Mouse (Mus musculus): ENCODE measurements around the gene Tesc.

Tesc gene

GRCm38 (mm10) chr5:118017527-118017926, 10.0 kb upstream of the Tesc start:
- DNase-seq: no peak

GRCm38 (mm10) chr5:118019905-118020304, 7.6 kb upstream of the Tesc start:
- no peak for DNase-seq

GRCm38 (mm10) chr5:118023053-118023452, 4.5 kb upstream of the Tesc start:
- no peak for DNase-seq

- no peak for DNase-seq
Measured at GRCm38 (mm10) chr5:118025880-118026279, 1.7 kb upstream of the Tesc start.

- no peak for DNase-seq
Measured at GRCm38 (mm10) chr5:118026343-118026742, 1.2 kb upstream of the Tesc start.

- DNase-seq: no peak
Measured at GRCm38 (mm10) chr5:118027101-118027697, 344 bp upstream of the Tesc start.

GRCm38 (mm10) chr5:118028191-118029034, 870 bp downstream of the Tesc start:
- DNase-seq: no peak

GRCm38 (mm10) chr5:118029035-118029408, 1.5 kb downstream of the Tesc start:
- DNase-seq: no peak

GRCm38 (mm10) chr5:118029420-118029819, 1.9 kb downstream of the Tesc start:
- DNase-seq: no peak

- DNase-seq: no peak
Measured at GRCm38 (mm10) chr5:118030022-118030675, 2.6 kb downstream of the Tesc start.

- DNase-seq: no peak
Measured at GRCm38 (mm10) chr5:118031059-118031458, 3.5 kb downstream of the Tesc start.

- no peak for DNase-seq
Measured at GRCm38 (mm10) chr5:118031508-118031907, 4.0 kb downstream of the Tesc start.

GRCm38 (mm10) chr5:118033328-118033727, 5.8 kb downstream of the Tesc start:
- no peak for DNase-seq

- DNase-seq: no peak
Measured at GRCm38 (mm10) chr5:118033740-118034139, 6.2 kb downstream of the Tesc start.

- DNase-seq: no peak
Measured at GRCm38 (mm10) chr5:118034632-118035031, 7.1 kb downstream of the Tesc start.

GRCm38 (mm10) chr5:118035786-118036185, 8.2 kb downstream of the Tesc start:
- no peak for DNase-seq

- no peak for DNase-seq
Measured at GRCm38 (mm10) chr5:118036888-118037797, 9.6 kb downstream of the Tesc start.

- DNase-seq: no peak
Measured at GRCm38 (mm10) chr5:118037798-118038484, 10.4 kb downstream of the Tesc start.

- DNase-seq: no peak
Measured at GRCm38 (mm10) chr5:118039241-118039668, 11.7 kb downstream of the Tesc start.

- DNase-seq: no peak
Measured at GRCm38 (mm10) chr5:118042599-118042998, 15.1 kb downstream of the Tesc start.

GRCm38 (mm10) chr5:118043761-118044160, 16.2 kb downstream of the Tesc start:
- no peak for DNase-seq

GRCm38 (mm10) chr5:118044907-118045306, 17.4 kb downstream of the Tesc start:
- no peak for DNase-seq

Measured in kidney, adult 9 months (tissue).